Mouse (Mus musculus) ES-Bruce4 (cell line): Measurements from ENCODE around the gene 3425401B19Rik. TPM values are rescaled to one million over a fixed set of nuclear protein-coding genes. Genes with fewer than 3 reads are reported as not detected.

ENCODE experiments used
- H3K27ac ChIP-seq: 2 replicates; pipeline ENCODE4 v1.5.1; 2012; ENCODE audit warnings: low read length, inconsistent platforms; ENCODE audit not compliant: insufficient read depth
- H3K27me3 ChIP-seq: 2 replicates; pipeline ENCODE4 v1.6.1; 2012; ENCODE audit warnings: mild to moderate bottlenecking, low read length, inconsistent platforms; ENCODE audit not compliant: control insufficient read depth, poor library complexity, insufficient read depth, severe bottlenecking
- H3K36me3 ChIP-seq: 2 replicates; pipeline ENCODE4 v1.6.1; 2012; ENCODE audit warnings: inconsistent platforms, mild to moderate bottlenecking, low read length, moderate library complexity; ENCODE audit not compliant: control insufficient read depth, poor library complexity, insufficient read depth, severe bottlenecking
- H3K4me1 ChIP-seq: one replicate; pipeline ENCODE4 v1.8.1; 2011; ENCODE audit warnings: low read length; ENCODE audit not compliant: control insufficient read depth, insufficient read depth
- H3K4me3 ChIP-seq: 2 replicates; pipeline ENCODE4 v1.5.1; 2011; ENCODE audit warnings: low read depth, mild to moderate bottlenecking, low read length
- H3K9ac ChIP-seq: 2 replicates; pipeline ENCODE4 v1.6.1; 2012; ENCODE audit warnings: low read depth, mild to moderate bottlenecking, inconsistent platforms; ENCODE audit not compliant: poor library complexity, severe bottlenecking
- H3K9me3 ChIP-seq: replicated peaks from 2 replicates; pipeline ENCODE4 v1.6.1; 2012; ENCODE audit warnings: mild to moderate bottlenecking, low read length, inconsistent platforms; ENCODE audit not compliant: control insufficient read depth, poor library complexity, insufficient read depth, severe bottlenecking
- CTCF ChIP-seq: IDR thresholded peaks from one replicate; pipeline ENCODE4 v1.8.1; 2011; ENCODE audit warnings: low read depth, low read length
- EP300 ChIP-seq: IDR thresholded peaks from 2 replicates; pipeline ENCODE4 v1.6.1; 2011; ENCODE audit warnings: low read depth, low read length; ENCODE audit not compliant: insufficient read depth
- POLR2A ChIP-seq: IDR thresholded peaks from one replicate; pipeline ENCODE4 v1.8.1; 2011; ENCODE audit warnings: low read length; ENCODE audit not compliant: insufficient read depth
- polyA plus RNA-seq: library from polyadenylated mRNA; stranded (reverse); fragments of >200 nt; gene quantifications from 2 replicates; pipeline ENCODE4 v1.2.4, GENCODE M21; 2011; ENCODE audit warnings: low read depth; ENCODE audit not compliant: missing spikeins, insufficient read depth, insufficient read length

3425401B19Rik gene
- polyA plus RNA-seq, 1 experiment, result not detected

DNA sequence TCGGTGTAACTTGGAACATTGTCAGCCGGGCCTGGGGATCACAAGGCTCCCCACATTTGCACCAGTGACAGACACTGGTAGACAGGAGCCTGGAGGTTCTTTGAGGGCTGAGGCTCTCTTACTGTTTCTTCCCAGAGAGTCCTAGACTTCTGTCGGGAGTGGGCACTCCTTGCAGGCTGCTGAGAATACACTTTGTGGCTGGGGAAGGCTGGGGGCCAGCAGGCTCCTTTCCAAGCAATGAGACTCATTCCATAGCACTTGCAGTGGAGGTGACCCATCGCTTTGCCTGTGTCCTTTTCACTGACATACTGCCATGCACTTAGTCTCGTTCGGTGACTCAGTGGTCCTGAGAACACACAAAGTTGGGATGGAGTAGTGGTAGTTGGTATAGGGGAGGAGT lies 30.0 kb upstream of the 3425401B19Rik start:
- Histone ChIP-seq H3K27me3 (no peaks in the 10 kb centered on the region), H3K27ac (no peak overlapping the region), H3K9ac (no peak overlapping the region)

DNA sequence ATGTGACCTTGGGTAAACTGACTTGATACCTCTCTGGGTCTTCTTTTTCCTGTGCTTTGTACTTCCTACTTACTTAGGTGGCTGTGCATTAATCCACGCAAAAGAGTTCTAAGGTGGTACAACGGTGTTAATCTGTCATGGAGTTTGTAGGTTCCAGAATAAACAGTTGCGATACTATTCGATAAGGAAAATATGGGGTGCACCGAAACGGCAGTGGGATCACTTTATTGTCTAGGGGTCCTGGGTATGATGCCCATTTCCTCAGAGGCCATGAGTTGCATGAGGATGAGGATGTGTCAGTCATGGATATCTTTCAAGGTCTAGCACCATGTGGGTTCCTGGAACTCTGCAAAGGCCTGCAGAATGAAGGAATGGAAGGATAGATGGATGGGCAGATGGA lies 24.8 kb upstream of the 3425401B19Rik start:
- no peak overlapping the region for H3K9ac ChIP-seq
- TF ChIP-seq EP300 (no peak), POLR2A (no peak), CTCF (no peak)
- H3K4me3 ChIP-seq, result no peak overlapping the region
- no peaks in the 10 kb centered on the region for H3K36me3 ChIP-seq
- no peaks in the 10 kb centered on the region for H3K4me1 ChIP-seq
- no peaks in the 10 kb centered on the region for H3K9me3 ChIP-seq
- H3K27ac ChIP-seq, result no peak overlapping the region
- no peaks in the 10 kb centered on the region for H3K27me3 ChIP-seq

More for the DNA sequence above, 30.0 kb upstream of the 3425401B19Rik start:
- Histone ChIP-seq H3K4me1 (no peaks in the 10 kb centered on the region), H3K36me3 (no peaks in the 10 kb centered on the region), H3K9me3 (no peaks in the 10 kb centered on the region), H3K4me3 (no peak overlapping the region)
- TF ChIP-seq CTCF (no peak), EP300 (no peak), POLR2A (no peak)

DNA sequence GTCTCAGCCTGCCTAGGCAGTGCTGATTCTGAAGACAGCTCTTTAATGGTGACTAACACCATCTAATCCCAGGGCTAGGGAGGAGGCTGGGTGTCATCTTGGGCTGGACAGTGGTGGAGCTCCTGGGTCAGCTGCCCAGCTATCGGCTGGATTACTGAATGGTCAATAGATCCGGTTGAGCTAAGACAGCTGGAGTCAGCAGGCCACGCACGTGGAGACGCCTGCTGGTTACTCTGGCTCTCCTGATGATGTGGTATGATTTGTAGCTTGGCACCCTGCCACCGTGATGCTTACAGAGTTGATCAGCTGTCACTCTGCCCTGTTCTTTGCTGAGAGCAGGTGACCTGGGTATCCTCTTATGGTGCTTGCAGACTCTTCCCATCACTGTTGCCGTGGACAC lies 23.7 kb upstream of the 3425401B19Rik start:
- TF ChIP-seq POLR2A, result no peak
- H3K36me3 ChIP-seq, result no peaks in the 10 kb centered on the region
- H3K9me3 ChIP-seq, result no peaks in the 10 kb centered on the region

DNA sequence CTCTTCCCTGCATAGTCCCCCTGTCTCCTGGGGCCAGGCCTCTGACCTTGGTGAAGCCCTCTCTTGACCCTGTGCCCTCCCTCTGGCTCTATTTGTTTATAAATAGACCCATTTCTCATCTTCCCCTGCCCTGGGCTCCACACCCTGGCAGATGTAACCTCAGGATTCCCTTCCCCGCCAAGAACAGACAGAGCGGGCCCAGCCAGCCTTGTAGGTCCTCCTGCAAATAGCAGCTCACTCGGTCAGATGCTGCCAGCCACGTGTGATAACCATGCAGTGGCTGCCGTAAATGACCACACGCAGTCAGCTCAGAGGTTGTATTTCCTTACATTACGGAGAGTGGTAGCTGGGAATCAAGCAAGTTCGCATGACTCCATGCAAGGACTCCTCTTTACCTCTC lies 22.8 kb upstream of the 3425401B19Rik start:
- no peaks in the 10 kb centered on the region for H3K4me1 ChIP-seq
- H3K9ac ChIP-seq, result no peak overlapping the region
- TF ChIP-seq EP300, result no peak
- TF ChIP-seq CTCF, result no peak
- H3K36me3 ChIP-seq, result no peaks in the 10 kb centered on the region
- no peak overlapping the region for H3K27ac ChIP-seq
- H3K27me3 ChIP-seq, result no peaks in the 10 kb centered on the region
- H3K9me3 ChIP-seq, result no peaks in the 10 kb centered on the region
- H3K4me3 ChIP-seq, result no peak overlapping the region

More for the DNA sequence above, 23.7 kb upstream of the 3425401B19Rik start:
- Histone ChIP-seq H3K9ac (no peak overlapping the region), H3K4me1 (no peaks in the 10 kb centered on the region), H3K4me3 (no peak overlapping the region), H3K27me3 (no peaks in the 10 kb centered on the region), H3K27ac (no peak overlapping the region)

DNA sequence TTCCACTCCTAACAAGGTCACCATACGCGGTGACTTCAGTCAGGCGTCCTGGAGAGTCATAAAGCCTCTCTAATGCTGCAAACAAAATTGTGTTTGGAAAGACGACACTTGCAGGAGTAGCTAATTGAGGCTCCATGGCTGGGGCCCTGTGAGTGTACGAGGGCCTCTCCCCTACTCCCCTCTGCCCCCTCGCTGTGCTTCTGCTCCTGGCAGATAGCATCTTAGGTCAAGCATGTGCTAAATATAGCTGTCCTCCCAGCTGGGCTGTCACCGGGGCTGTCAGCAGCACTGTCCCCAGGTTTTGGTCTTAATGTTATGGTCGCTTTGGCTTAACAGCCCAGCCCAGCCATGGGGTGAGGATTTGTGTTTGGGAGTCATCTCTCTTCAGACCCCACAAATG lies 15.9 kb upstream of the 3425401B19Rik start:
- H3K4me1 ChIP-seq, result no peaks in the 10 kb centered on the region
- no peaks in the 10 kb centered on the region for H3K9me3 ChIP-seq
- no peaks in the 10 kb centered on the region for H3K36me3 ChIP-seq
- H3K4me3 ChIP-seq, result no peak overlapping the region
- no peak overlapping the region for H3K9ac ChIP-seq
- H3K27ac ChIP-seq, result no peak overlapping the region
- TF ChIP-seq POLR2A, result no peak
- no peak for TF ChIP-seq CTCF
- no peak for TF ChIP-seq EP300
- H3K27me3 ChIP-seq, result no peaks in the 10 kb centered on the region

DNA sequence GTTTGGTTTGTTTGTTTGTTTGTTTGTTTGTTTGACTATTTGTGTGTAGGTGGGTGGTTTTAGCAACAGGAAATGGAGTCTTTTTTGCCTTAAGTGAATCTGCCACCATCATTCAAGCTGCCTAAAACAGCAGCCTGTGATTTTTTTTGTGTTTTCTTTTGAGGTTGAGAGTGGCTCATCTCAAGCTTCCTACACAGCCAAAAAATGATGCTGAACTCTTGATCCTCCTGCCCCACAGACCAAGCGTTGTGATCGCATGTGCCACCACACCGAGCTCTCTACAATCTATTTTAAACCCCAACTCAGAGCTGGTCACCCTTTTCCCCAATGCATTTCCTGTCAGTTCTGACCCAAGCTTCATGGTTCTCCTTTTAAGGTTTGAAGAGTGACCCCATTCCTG lies 13.5 kb upstream of the 3425401B19Rik start:
- no peak for TF ChIP-seq POLR2A
- TF ChIP-seq CTCF, result no peak
- no peak for TF ChIP-seq EP300
- Histone ChIP-seq H3K4me3 (no peak overlapping the region), H3K9me3 (no peaks in the 10 kb centered on the region), H3K27ac (no peak overlapping the region), H3K4me1 (no peaks in the 10 kb centered on the region), H3K9ac (no peak overlapping the region), H3K27me3 (no peaks in the 10 kb centered on the region), H3K36me3 (no peaks in the 10 kb centered on the region)

DNA sequence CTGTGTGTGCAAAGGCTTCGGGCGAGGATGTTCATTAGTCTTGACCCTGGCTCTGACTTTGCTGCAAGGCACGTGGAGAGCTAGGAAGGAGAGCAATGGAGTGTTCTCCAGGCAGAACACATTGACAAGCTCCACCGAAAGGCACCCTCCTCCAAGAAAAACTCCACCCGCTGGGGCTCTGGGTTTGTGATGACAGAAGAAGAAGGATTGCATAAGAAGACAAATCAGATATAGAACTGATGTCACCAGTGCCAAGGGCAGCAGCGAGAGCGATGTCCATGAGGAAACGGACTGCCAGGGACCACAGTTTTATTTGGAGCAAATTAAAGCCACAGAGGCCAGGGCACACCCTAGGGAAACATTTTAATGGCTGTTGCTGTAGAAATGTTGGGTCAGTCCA lies 12.7 kb upstream of the 3425401B19Rik start:
- Histone ChIP-seq H3K9ac (no peak overlapping the region), H3K4me1 (no peaks in the 10 kb centered on the region), H3K36me3 (no peaks in the 10 kb centered on the region), H3K27ac (no peak overlapping the region), H3K4me3 (no peak overlapping the region), H3K27me3 (no peaks in the 10 kb centered on the region), H3K9me3 (no peaks in the 10 kb centered on the region)
- TF ChIP-seq POLR2A (no peak), CTCF (no peak), EP300 (no peak)
